Mouse (Mus musculus) midbrain, embryonic 16.5 days (tissue): Measurements from ENCODE around the gene Brsk2. TPM values are rescaled to one million over a fixed set of nuclear protein-coding genes. Genes with fewer than 3 reads are reported as not detected.
A peak's percentile ranks its signal among the peaks of the same experiment; 100 is the strongest.

Experiments used
- ATAC-seq: fragments of 200-750 bp; cut with Nextera tagmentation; 2 replicates; pipeline ENCODE4 v1.8.0; 2017; ENCODE audit warnings: moderate TSS enrichment
- H3K27ac ChIP-seq: fragments of 300-500 bp; sonication (generic); 2 replicates; pipeline ENCODE4 v1.5.1; 2014; ENCODE audit warnings: mild to moderate bottlenecking, low read length, mixed read lengths
- H3K27me3 ChIP-seq: fragments of 300-500 bp; sonication (generic); 2 replicates; pipeline ENCODE4 v1.6.1; 2014; ENCODE audit warnings: low read depth, low read length, mixed read lengths; ENCODE audit not compliant: control insufficient read depth, insufficient read depth
- H3K36me3 ChIP-seq: fragments of 300-500 bp; sonication (generic); 2 replicates; pipeline ENCODE4 v1.6.1; 2014; ENCODE audit warnings: mild to moderate bottlenecking, low read length, moderate library complexity, mixed read lengths; ENCODE audit not compliant: control insufficient read depth, insufficient read depth
- H3K4me1 ChIP-seq: fragments of 300-500 bp; sonication (generic); 2 replicates; pipeline ENCODE4 v1.6.1; 2014; ENCODE audit warnings: mild to moderate bottlenecking, low read length, mixed read lengths; ENCODE audit not compliant: control insufficient read depth, insufficient read depth
- H3K4me2 ChIP-seq: fragments of 300-500 bp; sonication (generic); 2 replicates; pipeline ENCODE4 v1.6.1; 2014; ENCODE audit warnings: mild to moderate bottlenecking, low read length, mixed read lengths
- H3K4me3 ChIP-seq: fragments of 300-500 bp; sonication (generic); 2 replicates; pipeline ENCODE4 v1.5.1; 2014; ENCODE audit warnings: low read depth, mild to moderate bottlenecking, low read length, moderate library complexity, mixed read lengths
- H3K9ac ChIP-seq: fragments of 300-500 bp; sonication (generic); 2 replicates; pipeline ENCODE4 v1.6.1; 2014; ENCODE audit warnings: low read depth, low read length, mixed read lengths
- H3K9me3 ChIP-seq: fragments of 300-500 bp; sonication (generic); replicated peaks from 2 replicates; pipeline ENCODE4 v1.6.1; 2014; ENCODE audit warnings: mild to moderate bottlenecking, low read length, mixed read lengths; ENCODE audit not compliant: control insufficient read depth, poor library complexity, severe bottlenecking
- WGBS: fragments of 180-500 bp; shearing (Covaris S2); extraction: QIAGEN DNeasy Blood & Tissue Kit; methylation state at CpG from one replicate; pipeline ENCODE4 v1.1.7; 2014; 5-methylcytosine and 5-hydroxymethylcytosine counted together
- polyA plus RNA-seq: library from polyadenylated mRNA; unstranded; fragments of >200 nt; fragmentation: Nextera tagmentation; extraction: Ambion mirVana; gene quantifications from 2 replicates; pipeline ENCODE4 v1.2.1, GENCODE M21; 2015

The Brsk2 gene
- polyA plus RNA-seq, 1 experiment from 2014 or later = 21.8 TPM

DNA sequence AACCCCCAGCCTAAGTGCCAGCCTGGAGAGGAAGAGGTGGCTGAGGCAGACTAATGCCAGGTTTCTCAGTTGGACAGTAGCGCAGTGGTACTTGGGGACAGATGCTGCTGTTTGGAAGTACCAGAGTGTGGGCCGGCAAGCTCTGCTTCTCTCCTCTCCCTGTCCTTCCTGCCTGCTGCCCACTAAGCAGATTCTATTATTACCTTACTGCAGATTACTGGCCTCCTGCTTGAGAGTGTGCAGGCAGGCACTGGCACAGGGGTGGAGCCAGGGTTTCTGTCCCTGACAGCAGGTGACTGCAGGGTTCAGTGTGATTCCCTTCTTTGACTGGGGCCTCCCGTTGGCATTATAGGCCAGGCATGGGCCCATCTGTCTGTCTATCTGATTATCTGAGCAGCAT lies 11.9 kb downstream of the Brsk2 start:
- WGBS = 58% methylated on average over 3 of the region's 3 CpGs
- Histone ChIP-seq H3K27ac (peak overlapping the region; percentile 5; the same call in 1 of the 2 replicates), H3K9ac (no peak overlapping the region), H3K4me2 (no peak overlapping the region), H3K27me3 (no peaks in the 10 kb centered on the region), H3K4me3 (no peak overlapping the region), H3K4me1 (peaks cover 73% of the 10 kb centered on the region), H3K36me3 (no peaks in the 10 kb centered on the region), H3K9me3 (no peaks in the 10 kb centered on the region)
- no peak for ATAC-seq

DNA sequence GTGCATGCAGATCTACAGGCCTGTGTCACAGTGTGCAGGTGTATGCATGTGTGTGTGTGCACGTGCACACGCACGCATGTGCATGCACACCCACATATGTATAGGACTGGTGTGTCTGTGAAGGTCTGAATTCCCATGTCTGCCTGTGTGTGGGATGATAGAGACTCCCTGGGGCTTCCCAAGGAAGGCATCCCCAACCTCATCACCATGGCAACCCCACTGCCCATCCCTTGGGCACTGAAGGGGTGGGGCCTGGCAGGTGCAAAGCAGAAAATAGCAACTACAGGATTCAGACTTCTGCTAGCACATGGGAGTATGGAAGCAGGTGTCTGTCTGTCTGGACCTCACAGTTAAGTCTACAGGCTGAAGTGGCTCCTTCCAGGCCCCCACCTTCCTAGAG lies 13.0 kb downstream of the Brsk2 start:
- Histone ChIP-seq H3K4me1 (peaks cover 64% of the 10 kb centered on the region), H3K27ac (no peak overlapping the region), H3K9me3 (no peaks in the 10 kb centered on the region), H3K9ac (no peak overlapping the region), H3K27me3 (no peaks in the 10 kb centered on the region), H3K4me2 (no peak overlapping the region), H3K36me3 (no peaks in the 10 kb centered on the region), H3K4me3 (no peak overlapping the region)
- WGBS = 97% methylated on average over 3 of the region's 3 CpGs
- no peak for ATAC-seq

DNA sequence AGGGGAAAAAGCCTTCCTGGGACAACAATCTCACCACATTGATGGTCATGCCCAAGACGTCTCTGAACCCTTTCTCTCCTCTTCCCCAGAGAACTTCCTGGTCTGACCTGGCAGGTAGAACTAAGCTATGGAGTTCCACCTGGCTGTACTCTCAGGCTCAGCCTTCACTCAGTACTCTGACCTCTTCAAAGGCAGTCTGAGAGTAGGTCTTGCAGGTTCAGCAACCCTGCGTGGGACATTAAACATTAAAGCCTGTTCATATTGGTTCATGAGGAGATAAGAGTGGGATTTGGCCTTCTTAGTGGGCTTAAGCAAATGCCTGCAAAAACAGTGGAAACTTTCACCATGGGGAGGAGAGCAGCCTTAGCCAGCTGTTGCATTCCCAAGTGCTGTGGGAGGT lies 16.7 kb downstream of the Brsk2 start:
- peaks cover 66% of the 10 kb centered on the region for H3K4me1 ChIP-seq
- no peak overlapping the region for H3K4me3 ChIP-seq
- no peak overlapping the region for H3K4me2 ChIP-seq
- no peaks in the 10 kb centered on the region; the same call in 1 of the 2 replicates for H3K36me3 ChIP-seq
- 85% methylated on average over 2 of the region's 2 CpGs for WGBS
- H3K9ac ChIP-seq = no peak overlapping the region
- ATAC-seq = no peak
- H3K27ac ChIP-seq = no peak overlapping the region
- H3K9me3 ChIP-seq = no peaks in the 10 kb centered on the region
- H3K27me3 ChIP-seq = no peaks in the 10 kb centered on the region

DNA sequence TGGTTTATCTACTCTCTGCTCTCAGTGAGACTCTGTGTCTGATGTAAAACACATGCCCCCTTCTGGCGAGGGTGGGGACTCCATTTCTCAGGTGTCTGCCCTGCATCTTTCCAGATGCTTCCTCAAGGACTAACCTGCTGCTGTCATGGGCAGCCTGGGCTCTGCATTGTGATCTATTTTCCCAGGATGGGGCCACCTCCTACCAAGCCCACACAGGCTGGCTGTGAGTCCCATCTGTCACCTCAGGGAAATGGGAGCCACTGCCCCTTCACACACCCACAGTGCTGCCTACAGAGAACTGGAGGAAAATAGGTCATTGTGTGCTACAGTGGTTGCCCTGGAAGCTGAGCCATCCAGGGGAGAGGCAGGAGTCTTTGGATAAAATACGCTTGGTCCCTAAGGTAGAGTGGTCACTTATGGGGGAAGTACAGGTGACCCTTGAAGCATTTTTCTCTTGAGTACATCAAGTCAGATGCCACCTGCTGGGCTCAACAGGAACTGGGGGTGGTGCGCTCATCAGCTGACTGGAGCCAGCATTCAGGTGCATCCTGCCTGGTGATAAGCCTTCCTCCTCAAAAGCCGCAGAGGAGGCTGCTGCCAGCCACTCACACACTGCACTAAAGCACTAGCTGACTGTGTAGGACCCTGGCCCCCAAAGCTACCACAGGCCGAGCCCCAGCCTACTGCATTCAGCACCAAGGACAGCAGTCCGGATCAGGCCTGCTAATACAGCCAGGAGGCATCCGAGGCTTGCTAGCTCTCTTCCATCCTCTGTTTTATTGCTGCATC lies 23.5 kb downstream of the Brsk2 start:
- Histone ChIP-seq H3K27me3 (no peaks in the 10 kb centered on the region), H3K27ac (no peak overlapping the region), H3K9ac (no peak overlapping the region), H3K4me3 (no peak overlapping the region), H3K4me1 (peaks cover 34% of the 10 kb centered on the region), H3K36me3 (no peaks in the 10 kb centered on the region; the same call in 1 of the 2 replicates), H3K4me2 (no peak overlapping the region), H3K9me3 (no peaks in the 10 kb centered on the region)
- no peak for ATAC-seq
- 51% methylated on average over 7 of the region's 7 CpGs for WGBS

DNA sequence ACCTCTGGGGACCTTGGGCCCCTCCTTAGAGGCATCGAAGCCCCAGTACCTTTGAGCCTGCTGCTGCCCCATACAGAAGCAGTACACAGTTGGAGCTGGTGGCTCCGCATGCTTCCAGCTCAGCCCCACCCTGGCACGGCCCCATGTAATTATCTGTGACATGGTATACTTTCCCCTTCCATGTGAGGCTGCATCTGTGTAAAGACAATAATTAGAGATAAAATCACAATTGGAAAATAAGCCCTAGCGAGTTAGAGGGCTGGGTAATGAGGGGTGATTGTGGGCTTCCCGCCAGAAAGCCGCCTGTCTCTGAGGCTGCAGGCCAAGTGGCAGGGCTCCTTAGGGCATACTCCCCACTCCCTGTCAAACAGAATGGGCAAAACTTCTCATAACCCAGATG lies 28.5 kb downstream of the Brsk2 start:
- Histone ChIP-seq H3K4me2 (no peak overlapping the region), H3K4me1 (peaks cover 8% of the 10 kb centered on the region; the same call in 1 of the 2 replicates), H3K9ac (no peak overlapping the region), H3K27me3 (no peaks in the 10 kb centered on the region), H3K4me3 (no peak overlapping the region), H3K9me3 (no peaks in the 10 kb centered on the region), H3K36me3 (peaks cover 5% of the 10 kb centered on the region; the same call in 1 of the 2 replicates), H3K27ac (no peak overlapping the region)
- 0 out of 2 replicates have a peak, but pooled peaks have one; percentile 14 for ATAC-seq
- 53% methylated on average over 6 of the region's 6 CpGs for WGBS

GRCm38 (mm10) chr7:141979247-141979646 lies 29.7 kb downstream of the Brsk2 start:
- H3K4me3 ChIP-seq = no peak overlapping the region
- no peak overlapping the region for H3K27ac ChIP-seq
- no peaks in the 10 kb centered on the region for H3K9me3 ChIP-seq
- H3K4me2 ChIP-seq = no peak overlapping the region
- ATAC-seq = no peak
- H3K9ac ChIP-seq = no peak overlapping the region
- 92% methylated on average over 4 of the region's 4 CpGs for WGBS
- peaks cover 8% of the 10 kb centered on the region; the same call in 1 of the 2 replicates for H3K36me3 ChIP-seq
- no peaks in the 10 kb centered on the region for H3K27me3 ChIP-seq
- peaks cover 8% of the 10 kb centered on the region; the same call in 1 of the 2 replicates for H3K4me1 ChIP-seq

DNA sequence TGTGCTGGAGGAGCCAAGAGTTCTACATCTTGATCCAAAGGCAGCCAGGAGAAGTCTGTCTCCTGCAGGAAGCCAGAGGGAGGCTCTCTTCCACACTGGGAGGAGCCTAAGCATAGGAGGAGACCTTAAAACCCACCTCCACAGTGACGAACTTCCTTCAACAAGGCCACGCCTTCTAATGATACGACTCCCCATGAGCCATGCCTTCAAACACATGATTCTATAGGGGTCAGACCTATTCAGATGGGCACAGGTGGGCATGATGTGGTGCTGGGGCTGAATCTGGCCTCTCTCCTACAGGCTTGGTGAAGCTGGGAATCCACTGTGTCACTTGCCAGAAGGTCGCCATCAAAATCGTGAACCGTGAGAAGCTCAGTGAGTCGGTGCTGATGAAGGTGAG lies 31.7 kb downstream of the Brsk2 start:
- Histone ChIP-seq H3K4me3 (no peak overlapping the region), H3K27ac (no peak overlapping the region), H3K9me3 (no peaks in the 10 kb centered on the region), H3K9ac (no peak overlapping the region), H3K4me1 (peaks cover 8% of the 10 kb centered on the region; the same call in 1 of the 2 replicates), H3K36me3 (peaks cover 23% of the 10 kb centered on the region), H3K27me3 (no peaks in the 10 kb centered on the region), H3K4me2 (no peak overlapping the region)
- ATAC-seq = no peak
- WGBS = 95% methylated on average over 7 of the region's 7 CpGs

- no peak for ATAC-seq
- 87% methylated on average over 7 of the region's 7 CpGs for WGBS
- Histone ChIP-seq H3K36me3 (peaks cover 71% of the 10 kb centered on the region), H3K4me3 (no peak overlapping the region), H3K9me3 (no peaks in the 10 kb centered on the region), H3K27me3 (no peaks in the 10 kb centered on the region), H3K27ac (no peak overlapping the region), H3K4me1 (no peaks in the 10 kb centered on the region), H3K4me2 (no peak overlapping the region), H3K9ac (no peak overlapping the region)
Observed at GRCm38 (mm10) chr7:141988314-141988806, 38.8 kb downstream of the Brsk2 start.

DNA sequence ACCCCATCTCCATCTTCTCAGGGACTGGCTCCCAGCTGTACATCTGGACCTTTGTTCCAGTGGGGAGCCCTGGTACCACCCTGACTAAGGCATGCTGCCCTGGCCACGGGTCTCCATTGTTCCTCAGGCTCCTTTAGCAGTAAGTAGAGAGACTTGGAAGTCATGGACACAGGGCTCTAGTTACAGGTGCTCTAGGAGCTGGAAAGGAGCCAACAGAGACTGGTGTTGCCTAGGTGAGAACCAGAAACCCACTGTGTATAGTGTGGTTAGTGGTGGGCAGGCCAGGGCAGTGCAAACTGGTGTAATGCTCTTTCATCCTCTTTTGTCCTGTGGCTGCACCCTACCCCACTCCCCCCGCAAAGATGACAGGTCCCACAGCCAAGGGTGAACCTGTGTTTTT lies 41.6 kb downstream of the Brsk2 start:
- no peaks in the 10 kb centered on the region for H3K4me1 ChIP-seq
- no peaks in the 10 kb centered on the region for H3K27me3 ChIP-seq
- no peak overlapping the region for H3K9ac ChIP-seq
- no peak overlapping the region for H3K4me2 ChIP-seq
- ATAC-seq = no peak
- WGBS = 76% methylated on average over 2 of the region's 2 CpGs
- H3K27ac ChIP-seq = no peak overlapping the region
- H3K4me3 ChIP-seq = no peak overlapping the region
- H3K36me3 ChIP-seq = peaks cover 73% of the 10 kb centered on the region
- H3K9me3 ChIP-seq = no peaks in the 10 kb centered on the region
